In genomic region chr14:8255076-8255729, GRCm38 (mm10) we compare ENCODE assay signal across 9 mouse cellular contexts. TPM values are rescaled to one million over a fixed set of nuclear protein-coding genes. Genes with fewer than 3 reads are reported as not detected.
A peak's percentile ranks its signal among the peaks of the same experiment; 100 is the strongest.
DNase-seq lines count a peak whose midpoint lies in the region; ATAC-seq and TF ChIP-seq lines count a peak whose summit lies in the region.
"Had no signal": no experiment of that assay in that cellular context is flagged by ENCODE, and none has a peak within 500 bp of the region (broad histone marks: within the 10 kb centered on the region; RNA-seq: fewer than 3 reads in every experiment).

No protein-coding gene starts in this region.

- H3K27me3 ChIP-seq in forebrain, postnatal 0 days (ENCODE audit: insufficient read depth, low read length) = no peaks in the 10 kb centered on the region
- H3K27me3 ChIP-seq: limb, embryonic 13.5 days had no signal

- peak; percentile 78 for TF ChIP-seq CTCF in forebrain, postnatal 0 days (IDR thresholded peaks at IDR 0.05; ENCODE audit: low read depth)

- H3K27ac ChIP-seq in forebrain, postnatal 0 days (ENCODE audit: low read depth, low read length) = no peak overlapping the region
- H3K27ac ChIP-seq: limb, embryonic 13.5 days had no signal

- intact Hi-C loops in left cerebral cortex, postnatal 4 days (cut with DNase I) = loop anchor here (10.0 kb wide), 1 partner anchor 160 kb away; the partner anchor contains the start of gene Pxk

- DNase-seq in ovary, postnatal 10 days (ENCODE audit: low spot score) = peak; percentile 27
- DNase-seq in ovary, postnatal 36 days (ENCODE audit: low spot score) = no peak
- peak; percentile 40 for DNase-seq in c-Kit-positive CD71-negative TER-119-negative erythroid progenitor cells, embryonic 14.5 days (ENCODE audit: low read depth)
- peak; percentile 73 for DNase-seq in forebrain, postnatal 0 days
- peak; percentile 70 for DNase-seq in kidney, adult 18-20 months
- peak; percentile 70 for DNase-seq in left cerebral cortex, postnatal 4 days
- DNase-seq in neural tube, embryonic 10.5 days (ENCODE audit: extremely low spot score, low spot score) = peak; percentile 21
- DNase-seq in thymus, postnatal 25 days = peak; percentile 70

- no peak overlapping the region for H3K9ac ChIP-seq in forebrain, postnatal 0 days
- H3K9ac ChIP-seq: limb, embryonic 13.5 days had no signal

- no peaks in the 10 kb centered on the region for H3K36me3 ChIP-seq in forebrain, postnatal 0 days (ENCODE audit: insufficient read depth)
- H3K36me3 ChIP-seq: limb, embryonic 13.5 days had no signal

- H3K9me3 ChIP-seq in forebrain, postnatal 0 days (ENCODE audit: low read length) = no peaks in the 10 kb centered on the region
- H3K9me3 ChIP-seq: limb, embryonic 13.5 days had no signal

- no peak overlapping the region for H3K4me3 ChIP-seq in forebrain, postnatal 0 days (ENCODE audit: low read depth, low read length)
- H3K4me3 ChIP-seq: limb, embryonic 13.5 days had no signal

- 69% methylated on average over 7 of the region's 7 CpGs for WGBS in forebrain, postnatal 0 days

- no peak overlapping the region for H3K4me2 ChIP-seq in forebrain, postnatal 0 days (ENCODE audit: low read depth)
- H3K4me2 ChIP-seq: limb, embryonic 13.5 days had no signal

- no peaks in the 10 kb centered on the region for H3K4me1 ChIP-seq in forebrain, postnatal 0 days (ENCODE audit: insufficient read depth)

- ATAC-seq in forebrain, postnatal 0 days = peak; percentile 85

RNA-seq across cellular contexts. Expression of gene Acox2, which starts 4.0 kb away (rescaled TPM):
- total RNA-seq in forebrain, postnatal 0 days (2014; rRNA removed) = 0.14 TPM in 1 of 2 replicates, not detected in the other
- polyA plus RNA-seq in forebrain, postnatal 0 days (2015; fragmentation: Nextera tagmentation; extraction: Ambion mirVana) = 0.31 and 0.59 TPM in 2 replicates
- under 1 TPM; 0.72 TPM for total RNA-seq in left cerebral cortex, postnatal 4 days (2021)
- polyA plus RNA-seq: limb, embryonic 13.5 days had no signal

RNA-seq across cellular contexts. Expression of gene Kctd6, which starts 41.3 kb away (rescaled TPM):
- total RNA-seq in forebrain, postnatal 0 days (2014; rRNA removed) = 19.3 and 27.0 TPM in 2 replicates
- 37.0 and 42.0 TPM in 2 replicates for polyA plus RNA-seq in forebrain, postnatal 0 days (2015; fragmentation: Nextera tagmentation; extraction: Ambion mirVana)
- 10 to 100 TPM; 23.5 to 24.5 TPM for total RNA-seq in left cerebral cortex, postnatal 4 days (2021)
